Mouse (Mus musculus): ENCODE data around the gene Hivep1. TPM values are rescaled to one million over a fixed set of nuclear protein-coding genes. Genes with fewer than 3 reads are reported as not detected.

Gene Hivep1
- polyA plus RNA-seq, 1 experiment from 2014 or later: 7.7 TPM

- ATAC-seq: no peak
Measured at GRCm38 (mm10) chr13:42093268-42094042, 41.6 kb downstream of the Hivep1 start.

GRCm38 (mm10) chr13:42095826-42096515, 44.1 kb downstream of the Hivep1 start:
- DNase-seq (ENCODE audit: low spot score) (no peak), ATAC-seq (no peak)
- no peaks in the 10 kb centered on the region for H3K4me1 ChIP-seq (ENCODE audit: insufficient read depth, low read depth, low read length)
- no peaks in the 10 kb centered on the region for H3K9me3 ChIP-seq (ENCODE audit: low read length)
- 0 out of 2 replicates have a peak overlapping the region, but pooled peaks have one; percentile 17 for H3K27ac ChIP-seq (ENCODE audit: low read length)
- 55% methylated on average over 10 of the region's 10 CpGs for WGBS
- H3K36me3 ChIP-seq (ENCODE audit: insufficient read depth, low read length): no peaks in the 10 kb centered on the region
- no peak overlapping the region for H3K4me2 ChIP-seq (replicated peaks; ENCODE audit: low read depth, low read length)
- TF ChIP-seq EP300 (IDR thresholded peaks at IDR 0.05): no peak
- TF ChIP-seq CTCF (IDR thresholded peaks at IDR 0.05): no peak
- H3K9ac ChIP-seq (replicated peaks; ENCODE audit: low read depth): no peak overlapping the region
- no peaks in the 10 kb centered on the region for H3K27me3 ChIP-seq (replicated peaks; ENCODE audit: insufficient read depth, low read length)
- H3K4me3 ChIP-seq (ENCODE audit: low read depth, low read length): no peak overlapping the region

More at GRCm38 (mm10) chr13:42093268-42094042, 41.6 kb downstream of the Hivep1 start:
- WGBS: 59% methylated on average over 12 of the region's 12 CpGs
- DNase-seq (ENCODE audit: low spot score): no peak
- Histone ChIP-seq H3K9me3 (ENCODE audit: low read length) (no peaks in the 10 kb centered on the region), H3K27me3 (replicated peaks; ENCODE audit: insufficient read depth, low read length) (no peaks in the 10 kb centered on the region), H3K4me3 (ENCODE audit: low read depth, low read length) (no peak overlapping the region), H3K27ac (ENCODE audit: low read length) (no peak overlapping the region), H3K4me2 (replicated peaks; ENCODE audit: low read depth, low read length) (no peak overlapping the region), H3K36me3 (ENCODE audit: insufficient read depth, low read length) (no peaks in the 10 kb centered on the region), H3K9ac (replicated peaks; ENCODE audit: low read depth) (no peak overlapping the region), H3K4me1 (ENCODE audit: insufficient read depth, low read depth, low read length) (no peaks in the 10 kb centered on the region; the same call in 1 of the 2 replicates)
- TF ChIP-seq EP300 (IDR thresholded peaks at IDR 0.05): no peak

DNA sequence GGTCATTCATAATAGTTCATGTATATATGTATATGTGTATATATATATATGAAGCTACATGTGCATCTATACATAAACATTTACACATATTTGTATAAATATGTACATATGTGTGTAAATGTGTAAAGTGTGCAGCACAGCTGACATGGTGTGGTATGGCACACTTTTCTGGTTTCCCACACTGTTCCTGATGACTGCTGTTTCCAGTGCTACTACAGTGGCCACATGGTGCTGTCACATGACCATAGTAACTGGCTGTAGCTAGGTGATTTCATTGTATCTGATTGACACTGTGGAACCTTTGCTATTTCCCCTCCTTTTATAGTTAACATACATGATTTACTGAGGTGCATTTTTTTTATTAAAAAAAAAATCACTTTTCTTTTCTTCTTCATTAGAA, 45.3 kb downstream of the Hivep1 start:
- TF ChIP-seq EP300 (IDR thresholded peaks at IDR 0.05) (no peak), CTCF (IDR thresholded peaks at IDR 0.05) (no peak)
- Histone ChIP-seq H3K27ac (ENCODE audit: low read length) (no peak overlapping the region), H3K4me1 (ENCODE audit: insufficient read depth, low read depth, low read length) (peaks cover 6% of the 10 kb centered on the region; the same call in 1 of the 2 replicates), H3K27me3 (replicated peaks; ENCODE audit: insufficient read depth, low read length) (no peaks in the 10 kb centered on the region), H3K9ac (replicated peaks; ENCODE audit: low read depth) (no peak overlapping the region), H3K4me3 (ENCODE audit: low read depth, low read length) (no peak overlapping the region), H3K36me3 (ENCODE audit: insufficient read depth, low read length) (no peaks in the 10 kb centered on the region), H3K9me3 (ENCODE audit: low read length) (no peaks in the 10 kb centered on the region), H3K4me2 (replicated peaks; ENCODE audit: low read depth, low read length) (no peak overlapping the region)
- ATAC-seq: no peak
- DNase-seq (ENCODE audit: low spot score): no peak

- H3K36me3 ChIP-seq (ENCODE audit: insufficient read depth, low read length): no peaks in the 10 kb centered on the region
- ATAC-seq (no peak), DNase-seq (ENCODE audit: low spot score) (no peak)
- no peak overlapping the region for H3K9ac ChIP-seq (replicated peaks; ENCODE audit: low read depth)
- no peaks in the 10 kb centered on the region for H3K27me3 ChIP-seq (replicated peaks; ENCODE audit: insufficient read depth, low read length)
- WGBS: 94% methylated on average over 1 of the region's 1 CpGs
- TF ChIP-seq CTCF (IDR thresholded peaks at IDR 0.05) (peak; percentile 51), EP300 (IDR thresholded peaks at IDR 0.05) (no peak)
- H3K9me3 ChIP-seq (ENCODE audit: low read length): no peaks in the 10 kb centered on the region
- H3K4me1 ChIP-seq (ENCODE audit: insufficient read depth, low read depth, low read length): peaks cover 6% of the 10 kb centered on the region; the same call in 1 of the 2 replicates
- no peak overlapping the region for H3K4me3 ChIP-seq (ENCODE audit: low read depth, low read length)
- no peak overlapping the region for H3K4me2 ChIP-seq (replicated peaks; ENCODE audit: low read depth, low read length)
- H3K27ac ChIP-seq (ENCODE audit: low read length): no peak overlapping the region
Measured at GRCm38 (mm10) chr13:42098522-42098921, 46.7 kb downstream of the Hivep1 start.

DNA sequence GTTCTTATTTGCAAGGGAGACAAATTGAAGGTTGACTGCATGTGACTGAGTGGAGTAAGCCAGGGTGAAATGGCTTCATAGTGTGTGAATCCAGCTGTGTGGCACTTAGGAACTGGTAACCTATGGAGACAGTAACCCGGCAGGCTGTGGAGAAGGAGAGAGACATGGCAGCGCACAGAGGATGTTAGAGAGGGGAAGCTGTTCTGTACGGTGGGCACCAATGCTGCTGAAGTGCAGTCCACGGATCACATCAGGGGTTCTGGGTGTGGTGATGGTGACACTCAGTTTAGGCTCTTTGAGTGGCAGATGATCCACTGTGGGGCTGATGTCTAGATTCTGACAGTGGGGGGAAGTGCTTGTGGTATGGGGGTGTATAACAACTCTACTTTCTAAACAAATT, 47.7 kb downstream of the Hivep1 start:
- no peak for DNase-seq (ENCODE audit: low spot score)
- Histone ChIP-seq H3K27ac (ENCODE audit: low read length) (no peak overlapping the region), H3K27me3 (replicated peaks; ENCODE audit: insufficient read depth, low read length) (no peaks in the 10 kb centered on the region), H3K36me3 (ENCODE audit: insufficient read depth, low read length) (no peaks in the 10 kb centered on the region), H3K4me3 (ENCODE audit: low read depth, low read length) (no peak overlapping the region), H3K4me2 (replicated peaks; ENCODE audit: low read depth, low read length) (no peak overlapping the region), H3K4me1 (ENCODE audit: insufficient read depth, low read depth, low read length) (peaks cover 6% of the 10 kb centered on the region; the same call in 1 of the 2 replicates), H3K9me3 (ENCODE audit: low read length) (no peaks in the 10 kb centered on the region), H3K9ac (replicated peaks; ENCODE audit: low read depth) (no peak overlapping the region)
- WGBS: 85% methylated on average over 4 of the region's 4 CpGs
- ATAC-seq: no peak
- TF ChIP-seq CTCF (IDR thresholded peaks at IDR 0.05) (no peak), EP300 (IDR thresholded peaks at IDR 0.05) (no peak)

DNA sequence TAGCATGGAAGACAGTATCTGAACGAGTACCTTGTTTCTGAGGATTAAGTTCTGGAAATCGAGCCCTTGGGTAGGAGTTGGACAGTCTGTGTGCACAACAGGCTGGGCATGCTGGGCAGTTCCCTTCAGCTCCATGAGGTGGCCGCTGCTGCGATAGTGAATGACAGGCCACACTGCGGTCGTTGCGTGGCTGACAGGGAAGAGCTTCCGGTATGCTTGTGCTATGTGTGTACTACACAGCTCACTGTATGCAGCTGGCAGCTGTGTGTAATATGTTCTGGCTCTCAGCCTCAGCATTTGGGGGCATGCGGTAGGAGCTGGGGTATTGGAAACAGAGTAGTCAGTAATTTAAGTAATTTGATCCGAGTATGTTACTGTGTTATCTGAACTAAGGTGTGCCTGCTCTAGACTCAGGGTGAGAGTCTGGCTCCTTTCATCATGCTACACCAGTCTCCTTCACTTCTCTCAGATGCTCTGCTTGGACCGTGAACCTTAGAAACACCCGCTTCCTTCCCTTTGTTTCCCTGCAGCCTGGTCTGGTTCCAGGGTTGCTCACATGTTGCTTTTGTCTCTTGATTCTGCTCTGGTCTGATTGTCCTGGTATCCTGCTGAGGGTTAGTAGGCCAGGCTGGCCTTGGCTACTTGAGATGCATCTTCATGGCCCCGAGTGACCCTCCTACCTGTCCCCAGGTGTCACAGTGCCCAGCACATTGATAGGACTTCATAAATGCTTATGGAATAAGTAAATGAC, 49.8 kb downstream of the Hivep1 start:
- H3K9ac ChIP-seq (replicated peaks; ENCODE audit: low read depth): no peak overlapping the region
- peak; percentile 70 for TF ChIP-seq CTCF (IDR thresholded peaks at IDR 0.05)
- TF ChIP-seq EP300 (IDR thresholded peaks at IDR 0.05): no peak
- WGBS: 25% methylated on average over 13 of the region's 13 CpGs
- no peaks in the 10 kb centered on the region for H3K9me3 ChIP-seq (ENCODE audit: low read length)
- no peaks in the 10 kb centered on the region for H3K36me3 ChIP-seq (ENCODE audit: insufficient read depth, low read length)
- peaks cover 6% of the 10 kb centered on the region; the same call in 1 of the 2 replicates for H3K4me1 ChIP-seq (ENCODE audit: insufficient read depth, low read depth, low read length)
- no peaks in the 10 kb centered on the region for H3K27me3 ChIP-seq (replicated peaks; ENCODE audit: insufficient read depth, low read length)
- DNase-seq (ENCODE audit: low spot score) (peak; percentile 67), ATAC-seq (peak; percentile 71)
- H3K4me2 ChIP-seq (replicated peaks; ENCODE audit: low read depth, low read length): no peak overlapping the region
- H3K27ac ChIP-seq (ENCODE audit: low read length): peak overlapping the region; percentile 16; the same call in 1 of the 2 replicates
- H3K4me3 ChIP-seq (ENCODE audit: low read depth, low read length): no peak overlapping the region

All from lung, postnatal 0 days (tissue).